Mouse (Mus musculus) spleen, adult 2 months (tissue): ENCODE results near the gene Hoxb13.

ENCODE experiments used
- CTCF ChIP-seq: fragments of 200-500 bp; IDR thresholded peaks from 2 replicates; pipeline ENCODE4 v1.5.1; 2011; ENCODE audit warnings: mild to moderate bottlenecking, inconsistent platforms; ENCODE audit not compliant: insufficient read depth, insufficient read length, insufficient replicate concordance; ENCODE audit errors: extremely low read depth
- POLR2A ChIP-seq: fragments of 200-500 bp; IDR thresholded peaks from 2 replicates; pipeline ENCODE4 v1.6.1; 2011; ENCODE audit warnings: low read depth, low read length, inconsistent platforms

DNA sequence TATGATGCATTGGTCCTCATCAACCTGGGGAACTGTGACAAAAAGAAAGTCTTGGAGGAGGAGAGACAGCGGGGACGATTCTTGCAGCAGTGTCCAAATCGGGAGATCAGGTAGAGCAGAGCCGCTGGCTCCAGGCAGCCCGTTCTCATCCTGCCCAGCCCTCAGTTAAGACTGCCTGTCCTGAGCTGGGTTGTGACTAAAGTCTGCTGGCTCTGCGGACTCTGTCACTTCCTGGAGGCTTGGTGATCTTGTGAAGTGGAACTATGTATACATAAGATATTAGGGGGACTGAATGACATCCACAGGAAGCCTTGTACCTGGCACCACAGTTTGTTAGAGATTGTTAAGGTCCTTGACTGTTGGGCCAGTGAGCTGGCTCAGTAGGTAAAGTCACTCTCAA is 46.6 kb upstream of the Hoxb13 start:
- TF ChIP-seq CTCF: no peak
- TF ChIP-seq POLR2A: no peak
